Mouse (Mus musculus) lung, embryonic 14.5 days (tissue): Measurements from ENCODE around the gene Siah3. TPM values are rescaled to one million over a fixed set of nuclear protein-coding genes. Genes with fewer than 3 reads are reported as not detected.

Experiments used
- ATAC-seq: fragments of 200-750 bp; cut with Nextera tagmentation; 2 replicates; pipeline ENCODE4 v1.8.0; 2017; ENCODE audit warnings: mild to moderate bottlenecking, moderate TSS enrichment, moderate library complexity; ENCODE audit not compliant: insufficient read depth
- DNase-seq: peaks from one replicate; pipeline ENCODE4 v3.0.0-alpha.2; 2015
- H3K27ac ChIP-seq: fragments of 300-500 bp; sonication (generic); 2 replicates; pipeline ENCODE4 v1.5.1; 2014; ENCODE audit warnings: low read depth, mild to moderate bottlenecking, moderate library complexity
- H3K27me3 ChIP-seq: fragments of 300-500 bp; sonication (generic); 2 replicates; pipeline ENCODE4 v1.6.1; 2014; ENCODE audit warnings: low read length, control low read depth; ENCODE audit not compliant: insufficient read depth
- H3K36me3 ChIP-seq: fragments of 300-500 bp; sonication (generic); 2 replicates; pipeline ENCODE4 v1.6.1; 2014; ENCODE audit warnings: control low read depth; ENCODE audit not compliant: insufficient read depth
- H3K4me1 ChIP-seq: fragments of 300-500 bp; sonication (generic); 2 replicates; pipeline ENCODE4 v1.6.1; 2014; ENCODE audit warnings: antibody characterized with exemption, control low read depth; ENCODE audit not compliant: insufficient read depth
- H3K4me2 ChIP-seq: fragments of 300-500 bp; sonication (generic); 2 replicates; pipeline ENCODE4 v1.6.1; 2014; ENCODE audit warnings: mild to moderate bottlenecking
- H3K4me3 ChIP-seq: fragments of 300-500 bp; sonication (generic); 2 replicates; pipeline ENCODE4 v1.5.1; 2014; ENCODE audit warnings: low read depth, low read length
- H3K9ac ChIP-seq: fragments of 300-500 bp; sonication (generic); 2 replicates; pipeline ENCODE4 v1.6.1; 2014
- H3K9me3 ChIP-seq: fragments of 300-500 bp; sonication (generic); 2 replicates; pipeline ENCODE4 v1.6.1; 2016; ENCODE audit warnings: low read depth, low read length, control low read depth
- CTCF ChIP-seq: IDR thresholded peaks from 2 replicates; pipeline ENCODE4 v1.5.1; 2016; ENCODE audit warnings: antibody characterized with exemption, low read depth
- WGBS: fragments of 180-500 bp; shearing (Covaris S2); extraction: QIAGEN DNeasy Blood & Tissue Kit; methylation state at CpG from one replicate; pipeline ENCODE4 v1.1.7; 2014; 5-methylcytosine and 5-hydroxymethylcytosine counted together
- polyA plus RNA-seq: library from polyadenylated mRNA; unstranded; fragments of >200 nt; fragmentation: Nextera tagmentation; extraction: Ambion mirVana; gene quantifications from 2 replicates; pipeline ENCODE4 v1.2.1, GENCODE M21; 2014

Siah3 gene
- polyA plus RNA-seq, 1 experiment from 2014 or later = not detected

GRCm38 (mm10) chr14:75506246-75506645 is 50.5 kb downstream of the Siah3 start:
- Histone ChIP-seq H3K27me3 (no peaks in the 10 kb centered on the region), H3K4me3 (no peak overlapping the region), H3K4me1 (no peaks in the 10 kb centered on the region), H3K9ac (no peak overlapping the region), H3K9me3 (no peaks in the 10 kb centered on the region), H3K27ac (no peak overlapping the region), H3K36me3 (no peaks in the 10 kb centered on the region), H3K4me2 (no peak overlapping the region)
- no peak for DNase-seq
- no peak for TF ChIP-seq CTCF
- no peak for ATAC-seq
- 75% methylated on average over 3 of the region's 3 CpGs for WGBS

- Histone ChIP-seq H3K4me2 (no peak overlapping the region), H3K4me1 (no peaks in the 10 kb centered on the region), H3K9me3 (no peaks in the 10 kb centered on the region), H3K9ac (no peak overlapping the region), H3K27ac (no peak overlapping the region), H3K4me3 (no peak overlapping the region), H3K36me3 (no peaks in the 10 kb centered on the region), H3K27me3 (no peaks in the 10 kb centered on the region)
- TF ChIP-seq CTCF = no peak
- DNase-seq (peak; percentile 15), ATAC-seq (no peak)
- 65% methylated on average over 6 of the region's 6 CpGs for WGBS
Measured at GRCm38 (mm10) chr14:75510125-75510524, 54.3 kb downstream of the Siah3 start.

GRCm38 (mm10) chr14:75512946-75513345 is 57.2 kb downstream of the Siah3 start:
- H3K4me3 ChIP-seq = no peak overlapping the region
- no peaks in the 10 kb centered on the region for H3K36me3 ChIP-seq
- no peak overlapping the region for H3K4me2 ChIP-seq
- WGBS = 35% methylated on average over 3 of the region's 3 CpGs
- no peaks in the 10 kb centered on the region for H3K4me1 ChIP-seq
- DNase-seq = no peak
- H3K27me3 ChIP-seq = no peaks in the 10 kb centered on the region
- no peak overlapping the region for H3K9ac ChIP-seq
- ATAC-seq = no peak
- no peaks in the 10 kb centered on the region for H3K9me3 ChIP-seq
- no peak overlapping the region for H3K27ac ChIP-seq
- no peak for TF ChIP-seq CTCF

GRCm38 (mm10) chr14:75516161-75516560 is 60.4 kb downstream of the Siah3 start:
- no peak for TF ChIP-seq CTCF
- ATAC-seq (no peak), DNase-seq (no peak)
- no peaks in the 10 kb centered on the region for H3K36me3 ChIP-seq
- H3K27me3 ChIP-seq = no peaks in the 10 kb centered on the region
- H3K27ac ChIP-seq = no peak overlapping the region
- H3K4me2 ChIP-seq = no peak overlapping the region
- H3K9me3 ChIP-seq = no peaks in the 10 kb centered on the region
- no peak overlapping the region for H3K4me3 ChIP-seq
- H3K4me1 ChIP-seq = no peaks in the 10 kb centered on the region
- no peak overlapping the region for H3K9ac ChIP-seq
- 82% methylated on average over 3 of the region's 3 CpGs for WGBS

- DNase-seq = no peak
- Histone ChIP-seq H3K4me1 (no peaks in the 10 kb centered on the region), H3K4me3 (no peak overlapping the region), H3K9me3 (no peaks in the 10 kb centered on the region), H3K4me2 (no peak overlapping the region), H3K36me3 (no peaks in the 10 kb centered on the region), H3K9ac (no peak overlapping the region), H3K27ac (no peak overlapping the region), H3K27me3 (no peaks in the 10 kb centered on the region)
- TF ChIP-seq CTCF = no peak
- 70% methylated on average over 9 of the region's 9 CpGs for WGBS
- no peak for ATAC-seq
Measured at GRCm38 (mm10) chr14:75516917-75517595, 61.3 kb downstream of the Siah3 start.

- no peaks in the 10 kb centered on the region for H3K4me1 ChIP-seq
- no peak for TF ChIP-seq CTCF
- no peak overlapping the region for H3K9ac ChIP-seq
- H3K4me2 ChIP-seq = no peak overlapping the region
- H3K36me3 ChIP-seq = no peaks in the 10 kb centered on the region
- 77% methylated on average over 15 of the region's 15 CpGs for WGBS
- DNase-seq = no peak
- H3K4me3 ChIP-seq = no peak overlapping the region
- no peaks in the 10 kb centered on the region for H3K27me3 ChIP-seq
- no peak for ATAC-seq
- H3K9me3 ChIP-seq = no peaks in the 10 kb centered on the region
- H3K27ac ChIP-seq = no peak overlapping the region
Measured at GRCm38 (mm10) chr14:75518196-75518887, 62.6 kb downstream of the Siah3 start.

GRCm38 (mm10) chr14:75518899-75519298 is 63.1 kb downstream of the Siah3 start:
- no peaks in the 10 kb centered on the region for H3K27me3 ChIP-seq
- no peak overlapping the region for H3K4me3 ChIP-seq
- H3K36me3 ChIP-seq = no peaks in the 10 kb centered on the region
- no peak overlapping the region for H3K4me2 ChIP-seq
- 88% methylated on average over 6 of the region's 6 CpGs for WGBS
- TF ChIP-seq CTCF = no peak
- ATAC-seq (no peak), DNase-seq (no peak)
- no peak overlapping the region for H3K9ac ChIP-seq
- no peaks in the 10 kb centered on the region for H3K9me3 ChIP-seq
- H3K27ac ChIP-seq = no peak overlapping the region
- H3K4me1 ChIP-seq = no peaks in the 10 kb centered on the region
